Mouse (Mus musculus) adrenal gland, adult (tissue): ENCODE results near the gene Nhlrc1.

Experiments
- DNase-seq, 2 experiments: peaks; one replicate each; pipeline ENCODE4 v3.0.0; 2022 to 2023; ENCODE audit warnings: low spot score in 1 of 2; ENCODE audit not compliant: inconsistent age in 2 of 2

Nhlrc1 gene

GRCm38 (mm10) chr13:47013740-47014139 lies 910 bp downstream of the Nhlrc1 start:
- DNase-seq: no peak

GRCm38 (mm10) chr13:47001590-47001989 lies 13.1 kb downstream of the Nhlrc1 start:
- DNase-seq: no peak

GRCm38 (mm10) chr13:46999498-46999897 lies 15.2 kb downstream of the Nhlrc1 start:
- no peak for DNase-seq

- DNase-seq: no peak
These were observed 17.3 kb downstream of the Nhlrc1 start for GRCm38 (mm10) chr13:46997355-46997754.

- no peak for DNase-seq
These were observed 21.4 kb downstream of the Nhlrc1 start for GRCm38 (mm10) chr13:46993274-46993551.

- no peak for DNase-seq
These were observed 22.0 kb downstream of the Nhlrc1 start for GRCm38 (mm10) chr13:46992516-46993273.

GRCm38 (mm10) chr13:46990376-46991011 lies 24.2 kb downstream of the Nhlrc1 start:
- no peak for DNase-seq

GRCm38 (mm10) chr13:46987941-46988340 lies 26.7 kb downstream of the Nhlrc1 start:
- DNase-seq: no peak

GRCm38 (mm10) chr13:46986208-46986607 lies 28.4 kb downstream of the Nhlrc1 start:
- DNase-seq: no peak

- DNase-seq: no peak
These were observed 30.8 kb downstream of the Nhlrc1 start for GRCm38 (mm10) chr13:46983878-46984277.

- DNase-seq: no peak
These were observed 34.7 kb downstream of the Nhlrc1 start for GRCm38 (mm10) chr13:46979836-46980490.

- DNase-seq: no peak
These were observed 38.1 kb downstream of the Nhlrc1 start for GRCm38 (mm10) chr13:46976532-46976931.

- no peak for DNase-seq
These were observed 38.7 kb downstream of the Nhlrc1 start for GRCm38 (mm10) chr13:46975930-46976329.

- no peak for DNase-seq
These were observed 39.6 kb downstream of the Nhlrc1 start for GRCm38 (mm10) chr13:46975031-46975551.

GRCm38 (mm10) chr13:46970286-46970945 lies 44.2 kb downstream of the Nhlrc1 start:
- no peak for DNase-seq

- DNase-seq: no peak
These were observed 46.0 kb downstream of the Nhlrc1 start for GRCm38 (mm10) chr13:46968626-46969025.

- DNase-seq: no peak
These were observed 47.3 kb downstream of the Nhlrc1 start for GRCm38 (mm10) chr13:46967308-46967707.
